Mouse (Mus musculus) liver, embryonic 18 days (tissue): ENCODE measurements around the gene Arpc2. TPM values are rescaled to one million over a fixed set of nuclear protein-coding genes. Genes with fewer than 3 reads are reported as not detected.

Experiments used
- polyA plus RNA-seq: library from polyadenylated mRNA; depleted of rRNA; stranded (reverse); fragments of >200 nt; gene quantifications from 2 replicates; pipeline ENCODE4 v1.2.3, GENCODE M21; 2012; rRNA removed

The Arpc2 gene
- 114 and 121 TPM in 2 replicates for polyA plus RNA-seq

GRCm38 (mm10) chr1:74235938-74236589 is at the start of gene Arpc2:
Arpc2 (plus strand) TSS chr1:74236084.

GRCm38 (mm10) chr1:74194445-74194844 is 41.4 kb upstream of the Arpc2 start, which contains the start of gene Cxcr1:
Cxcr1 (minus strand) TSS chr1:74194631.

GRCm38 (mm10) chr1:74278538-74278937 is 42.7 kb downstream of the Arpc2 start, which contains the start of gene Gpbar1:
Gpbar1 (plus strand) TSS chr1:74278550.

GRCm38 (mm10) chr1:74284543-74285160 is 48.8 kb downstream of the Arpc2 start, which contains the start of the genes Aamp and Pnkd:
Aamp (minus strand) TSS chr1:74284738.
Pnkd (plus strand) TSS chr1:74284930.

DNA sequence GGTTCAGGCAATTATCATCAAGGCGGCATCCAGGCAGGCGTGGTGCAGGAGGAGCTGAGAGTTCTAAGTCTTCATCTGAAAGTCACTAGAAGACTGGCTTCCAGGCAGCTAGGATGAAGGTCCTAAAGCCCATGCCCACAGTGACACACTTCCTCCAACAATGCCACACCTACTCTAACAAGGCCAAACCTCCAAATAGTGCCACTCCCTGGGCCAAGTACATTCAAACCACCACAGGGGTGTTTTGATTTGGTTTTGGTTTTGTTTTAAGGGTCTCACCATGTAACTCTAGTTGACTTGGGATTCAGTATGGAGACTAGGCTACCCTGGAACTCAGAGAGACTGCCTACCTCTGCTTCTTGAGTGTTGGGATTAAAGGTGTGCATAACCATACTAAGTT is 69.6 kb downstream of the Arpc2 start, which contains the start of gene Tmbim1:
TSS of gene Tmbim1 (minus strand) at position 101 of the 400 bp plus-strand sequence.

Other genes starting within 250 kb of the Arpc2 start
- 4.4 and 6.5 TPM in 2 replicates for gene Tns1, start 111.6 kb upstream of the Arpc2 start, polyA plus RNA-seq
- gene Rufy4, start 110.5 kb upstream of the Arpc2 start, polyA plus RNA-seq, result 0.29 and 0.37 TPM in 2 replicates
- 5.6 and 6.4 TPM in 2 replicates for gene Cxcr2, start 82.1 kb upstream of the Arpc2 start, polyA plus RNA-seq
- not detected in 2 replicates for gene Cxcr1, start 41.5 kb upstream of the Arpc2 start, polyA plus RNA-seq
- 0.32 and 0.37 TPM in 2 replicates for gene Gpbar1, start 42.5 kb downstream of the Arpc2 start, polyA plus RNA-seq
- gene Aamp, start 48.7 kb downstream of the Arpc2 start, polyA plus RNA-seq, result 69.0 and 74.8 TPM in 2 replicates
- 23.2 and 24.3 TPM in 2 replicates for gene Pnkd, start 48.8 kb downstream of the Arpc2 start, polyA plus RNA-seq
- 15.5 and 21.6 TPM in 2 replicates for gene Tmbim1, start 69.5 kb downstream of the Arpc2 start, polyA plus RNA-seq
- gene Catip, start 126.0 kb downstream of the Arpc2 start, polyA plus RNA-seq, result 0.13 and 0.16 TPM in 2 replicates
- 25.1 and 26.1 TPM in 2 replicates for gene Slc11a1, start 139.1 kb downstream of the Arpc2 start, polyA plus RNA-seq
- 44.9 and 47.5 TPM in 2 replicates for gene Ctdsp1, start 155.4 kb downstream of the Arpc2 start, polyA plus RNA-seq
- 0.71 and 0.74 TPM in 2 replicates for gene Vil1, start 173.3 kb downstream of the Arpc2 start, polyA plus RNA-seq